Mouse (Mus musculus) hematopoietic stem cell, adult 5-6 weeks (primary cell): ENCODE measurements around the gene Polg. TPM values are rescaled to one million over a fixed set of nuclear protein-coding genes. Genes with fewer than 3 reads are reported as not detected.
A peak's percentile ranks its signal among the peaks of the same experiment; 100 is the strongest.

Source experiments
- ATAC-seq, 2 experiments: fragments of 125-278 bp in 1 of 2; replicated peaks in 1 of 2; 2 replicates each; pipeline ENCODE4 v1.8.0; 2016 to 2017; ENCODE audit warnings: inconsistent platforms in 2 of 2, mild to moderate bottlenecking in 2 of 2, moderate number of reproducible peaks in 2 of 2, low read depth in 1 of 2, moderate TSS enrichment in 1 of 2; ENCODE audit not compliant: low FRiP score in 2 of 2, poor library complexity in 2 of 2, severe bottlenecking in 2 of 2, insufficient read depth in 1 of 2, low TSS enrichment in 1 of 2
- total RNA-seq: library from RNA; stranded (forward); fragments of 172-1452, 232-1000 nt; gene quantifications from 2 replicates; pipeline ENCODE4 v1.2.3, GENCODE M21; 2017

The Polg gene
- total RNA-seq: 36.2 and 39.3 TPM in 2 replicates

DNA sequence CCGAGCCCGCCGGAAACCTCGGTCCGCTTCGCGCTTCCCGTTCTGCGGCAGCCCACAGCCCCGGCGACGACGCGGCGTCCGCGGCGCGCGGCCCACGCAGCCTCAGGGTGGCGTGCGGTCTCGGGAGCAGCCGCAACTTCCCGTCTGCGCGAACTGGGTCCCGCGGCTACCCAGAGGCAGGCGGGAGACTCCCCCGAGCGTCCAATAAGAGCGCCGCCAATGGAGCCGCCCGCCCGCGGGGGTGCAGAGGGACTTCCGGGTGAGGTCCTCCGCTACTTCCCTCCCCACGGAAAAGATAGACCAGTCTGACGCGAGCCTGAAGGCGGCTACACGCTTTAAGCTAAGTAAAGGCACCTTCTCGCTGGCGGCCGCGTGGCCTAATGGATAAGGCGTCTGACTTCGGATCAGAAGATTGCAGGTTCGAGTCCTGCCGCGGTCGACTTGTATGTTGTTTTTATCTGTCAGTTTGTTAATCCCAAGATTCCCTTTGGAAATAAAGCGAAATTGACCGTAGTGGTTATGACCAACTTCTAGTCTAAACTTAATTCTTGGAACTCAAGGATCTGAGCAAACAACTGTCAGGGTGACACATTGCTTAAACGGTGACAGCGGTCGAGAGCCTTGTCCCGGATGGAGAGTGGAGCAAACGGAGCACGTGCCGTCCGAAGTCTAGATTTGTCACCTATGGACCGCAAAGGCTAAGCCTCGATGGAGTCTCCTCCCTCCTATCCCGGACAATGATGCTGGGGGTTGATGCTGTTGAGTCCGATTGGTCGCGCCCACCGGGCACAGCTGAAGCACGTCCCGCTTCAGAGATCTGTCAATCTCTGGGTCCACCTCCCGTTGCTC is at the start of gene Polg:
Gene Polg, minus strand, starts transcription at position 310 of the 849 bp plus-strand sequence.
- ATAC-seq: peak; percentile 90 to 91

DNA sequence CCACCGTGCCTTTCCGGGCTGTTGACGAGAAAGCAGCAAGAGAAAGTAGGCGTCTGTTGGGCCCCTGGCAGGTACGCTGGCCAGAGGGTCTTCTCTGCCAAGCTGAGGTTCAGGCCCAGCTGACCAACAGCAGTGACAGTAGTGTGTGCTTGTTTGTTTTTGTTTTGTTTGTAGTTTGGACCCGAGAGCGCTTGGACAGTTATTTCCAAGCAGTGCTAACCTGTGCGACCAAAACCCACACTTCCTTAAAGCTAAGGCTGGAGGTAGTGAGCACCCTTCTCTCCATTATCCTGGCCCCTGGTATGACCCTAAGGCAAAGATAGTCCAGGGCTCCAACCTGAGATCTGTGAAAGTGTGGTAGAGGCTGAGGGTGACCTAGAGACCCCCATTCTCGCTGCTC is 49.7 kb upstream of the Polg start:
- no peak for ATAC-seq

DNA sequence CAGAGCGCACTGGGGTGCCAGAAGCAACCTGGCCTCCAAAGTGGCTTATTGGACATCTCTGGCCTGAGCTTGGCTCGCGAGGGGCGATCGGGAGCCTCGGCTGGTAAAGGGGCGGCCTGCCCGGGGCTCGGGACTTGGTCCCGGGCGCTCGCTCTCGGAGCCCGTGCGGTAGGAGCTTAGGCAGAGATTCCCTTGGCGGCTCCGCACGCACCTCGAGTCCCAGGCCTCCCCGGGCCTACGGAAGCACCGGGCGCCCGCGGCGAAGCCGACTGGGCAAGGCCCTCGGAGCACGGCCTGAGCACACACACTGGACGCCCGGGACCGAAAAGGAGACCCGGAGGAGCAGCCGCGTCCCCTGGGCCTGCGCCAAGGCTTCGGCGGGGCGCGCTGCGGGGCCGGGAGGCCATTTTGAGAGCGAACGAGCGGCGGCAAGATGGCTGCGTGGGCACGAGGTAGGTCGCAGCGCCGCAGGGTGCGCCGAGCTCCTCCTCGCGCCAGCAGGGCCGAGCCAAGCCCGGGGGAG is 49.1 kb upstream of the Polg start:
- no peak for ATAC-seq

DNA sequence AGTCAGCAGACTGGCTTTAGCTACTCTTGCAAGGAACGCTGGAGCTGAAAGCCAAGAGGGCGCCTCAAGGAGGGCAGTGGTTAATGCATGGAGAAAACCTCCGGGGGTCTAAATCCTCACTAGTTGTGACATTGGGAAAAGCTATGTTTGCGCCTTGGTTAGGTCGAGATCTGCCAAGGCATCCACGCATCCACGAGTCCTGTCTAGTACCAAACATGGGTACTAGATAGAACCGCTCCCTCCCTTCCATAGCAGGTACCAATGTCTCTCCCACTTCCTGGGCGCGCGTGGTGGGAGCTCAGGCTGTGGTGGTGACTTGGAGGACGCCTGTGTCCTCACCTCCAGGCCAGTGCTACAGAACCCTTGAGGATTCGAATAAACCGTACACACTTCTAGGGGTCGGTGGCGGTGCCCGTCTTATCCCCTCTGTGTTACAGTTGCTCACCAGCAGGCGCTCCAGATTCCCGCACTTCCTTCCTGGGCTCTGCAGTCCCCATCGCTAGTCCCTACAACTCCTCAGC is 48.3 kb upstream of the Polg start:
- ATAC-seq: no peak

DNA sequence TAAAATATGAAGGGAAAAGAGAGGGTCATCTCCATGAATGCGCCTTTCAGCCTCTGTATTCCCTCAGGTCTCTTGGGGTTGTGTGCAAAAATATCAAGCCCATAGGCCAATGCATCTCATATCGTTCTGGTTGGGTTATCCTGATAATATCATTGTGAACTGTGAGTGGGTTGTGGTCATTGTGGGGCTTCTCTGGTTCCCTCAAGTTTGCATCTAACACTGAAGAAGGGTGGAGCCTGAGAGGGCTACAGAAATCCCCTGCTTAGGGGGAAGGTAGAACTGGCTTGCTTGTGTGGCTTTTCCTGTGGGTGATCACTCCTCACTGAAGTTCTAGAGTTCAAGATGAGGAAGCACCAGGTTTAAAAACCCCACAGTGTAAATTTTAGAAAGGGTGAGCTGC is 47.3 kb upstream of the Polg start:
- no peak for ATAC-seq

DNA sequence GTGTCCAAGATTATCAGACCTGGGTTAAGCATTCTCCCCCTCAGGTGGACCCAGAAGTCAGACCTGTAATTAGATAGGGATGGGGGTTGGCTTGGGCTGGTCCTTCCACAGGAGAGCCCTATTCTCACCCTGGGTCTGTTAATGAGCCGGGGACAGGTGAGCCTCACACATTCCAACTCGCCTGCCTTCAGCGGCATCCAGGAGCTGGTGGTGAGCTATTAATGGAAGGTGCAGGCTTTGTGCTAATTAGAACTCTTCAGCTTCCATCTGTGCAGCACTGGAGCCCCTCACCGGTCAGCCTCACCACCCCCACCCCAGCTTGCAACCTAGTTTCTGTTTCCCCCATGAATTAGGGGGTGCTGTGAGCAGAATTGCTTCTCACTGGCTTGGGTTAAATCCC is 46.3 kb upstream of the Polg start:
- no peak for ATAC-seq

DNA sequence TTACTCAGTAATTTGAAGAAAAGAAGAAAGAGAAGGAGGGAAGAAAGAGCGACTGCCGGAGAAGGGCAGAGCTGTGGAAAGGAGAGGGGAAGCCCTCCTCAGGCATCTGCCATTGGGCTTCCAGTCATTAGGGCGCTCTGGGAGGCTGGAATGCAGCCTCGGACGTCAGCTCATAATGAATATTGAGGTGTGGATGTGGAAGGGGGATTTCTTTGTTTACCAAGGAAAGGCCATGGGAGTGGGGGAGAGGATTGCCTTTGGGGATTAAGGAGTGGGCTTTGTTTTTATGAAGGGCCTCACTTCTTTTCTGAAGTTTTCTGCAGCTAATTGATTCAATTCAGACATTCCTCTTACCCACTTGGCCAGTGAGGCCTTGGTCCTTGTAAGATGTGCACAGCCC is 45.5 kb upstream of the Polg start:
- ATAC-seq: no peak

DNA sequence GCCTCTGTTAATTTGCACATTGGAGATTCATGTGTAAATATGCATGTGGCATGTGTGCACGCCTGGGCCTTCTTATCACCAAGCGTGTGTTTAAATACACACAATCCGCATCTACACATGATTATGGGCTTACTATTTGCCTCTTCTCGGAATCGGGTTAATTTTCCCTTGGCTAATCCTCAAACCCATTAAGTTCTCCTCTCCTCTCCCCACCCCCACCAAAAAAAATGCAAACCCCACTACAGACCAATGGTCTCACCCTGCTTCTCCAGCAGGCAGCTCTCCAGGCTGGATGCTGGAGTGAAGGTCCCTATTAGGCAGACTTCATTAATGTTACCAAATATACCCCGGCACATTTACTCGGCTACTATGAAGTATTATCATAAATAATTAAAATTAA is 45.0 kb upstream of the Polg start:
- no peak for ATAC-seq

DNA sequence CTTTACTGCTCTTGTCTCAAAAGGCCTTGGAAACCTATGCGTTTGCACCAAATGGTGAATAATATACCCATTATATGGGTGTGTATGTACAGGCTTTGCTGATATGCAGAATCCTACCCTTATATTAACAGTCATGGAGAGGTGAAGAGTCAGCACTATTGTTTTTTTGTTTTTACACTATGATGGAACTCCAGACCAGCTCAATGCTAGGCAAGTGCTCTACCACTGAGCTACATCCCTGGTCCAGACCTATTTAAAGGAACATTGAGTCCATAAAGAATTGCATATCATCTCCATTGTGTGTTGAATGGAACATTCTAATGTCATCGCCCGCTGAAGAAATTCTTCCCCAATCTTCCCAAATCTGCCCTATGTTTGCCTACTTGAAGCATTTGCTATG is 44.5 kb upstream of the Polg start:
- ATAC-seq: no peak

DNA sequence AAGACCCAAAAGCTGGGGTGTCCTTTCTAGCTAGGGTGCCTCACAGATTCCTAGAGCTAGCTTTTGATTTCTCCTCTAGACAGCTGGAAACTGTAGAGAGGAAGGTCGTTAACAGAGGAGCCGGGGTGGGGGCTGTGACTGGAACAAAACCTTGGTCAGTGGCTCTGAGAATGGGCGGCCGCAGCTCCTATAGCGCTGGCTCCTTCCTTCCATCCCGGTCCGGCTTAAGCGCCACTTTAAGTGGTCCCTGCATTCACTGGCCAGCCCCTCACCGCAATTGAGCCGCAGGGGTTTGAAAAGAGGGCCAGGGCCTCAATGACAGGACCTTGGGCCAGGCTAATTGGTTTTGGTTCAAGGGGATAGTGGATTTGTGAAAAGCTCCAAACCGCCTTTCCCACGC is 43.5 kb upstream of the Polg start:
- ATAC-seq: no peak

DNA sequence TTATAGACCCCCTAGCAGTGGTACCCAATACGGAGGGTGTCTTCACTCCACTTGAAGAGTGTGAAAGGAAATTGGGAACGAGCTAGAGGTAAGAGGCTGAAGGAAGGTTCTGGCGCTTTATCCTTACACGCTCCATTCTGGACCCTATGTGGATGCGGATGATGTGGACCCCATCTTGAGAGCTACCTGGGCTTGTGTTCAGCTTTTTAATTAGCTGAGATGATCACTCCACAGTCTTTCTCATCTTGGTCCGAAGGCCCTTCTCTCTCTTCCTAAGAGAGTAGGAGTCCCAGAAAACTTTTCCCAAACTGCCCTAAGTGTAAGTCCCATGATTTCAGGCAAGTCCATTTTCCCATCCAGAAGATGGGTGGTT is 43.1 kb upstream of the Polg start:
- no peak for ATAC-seq

DNA sequence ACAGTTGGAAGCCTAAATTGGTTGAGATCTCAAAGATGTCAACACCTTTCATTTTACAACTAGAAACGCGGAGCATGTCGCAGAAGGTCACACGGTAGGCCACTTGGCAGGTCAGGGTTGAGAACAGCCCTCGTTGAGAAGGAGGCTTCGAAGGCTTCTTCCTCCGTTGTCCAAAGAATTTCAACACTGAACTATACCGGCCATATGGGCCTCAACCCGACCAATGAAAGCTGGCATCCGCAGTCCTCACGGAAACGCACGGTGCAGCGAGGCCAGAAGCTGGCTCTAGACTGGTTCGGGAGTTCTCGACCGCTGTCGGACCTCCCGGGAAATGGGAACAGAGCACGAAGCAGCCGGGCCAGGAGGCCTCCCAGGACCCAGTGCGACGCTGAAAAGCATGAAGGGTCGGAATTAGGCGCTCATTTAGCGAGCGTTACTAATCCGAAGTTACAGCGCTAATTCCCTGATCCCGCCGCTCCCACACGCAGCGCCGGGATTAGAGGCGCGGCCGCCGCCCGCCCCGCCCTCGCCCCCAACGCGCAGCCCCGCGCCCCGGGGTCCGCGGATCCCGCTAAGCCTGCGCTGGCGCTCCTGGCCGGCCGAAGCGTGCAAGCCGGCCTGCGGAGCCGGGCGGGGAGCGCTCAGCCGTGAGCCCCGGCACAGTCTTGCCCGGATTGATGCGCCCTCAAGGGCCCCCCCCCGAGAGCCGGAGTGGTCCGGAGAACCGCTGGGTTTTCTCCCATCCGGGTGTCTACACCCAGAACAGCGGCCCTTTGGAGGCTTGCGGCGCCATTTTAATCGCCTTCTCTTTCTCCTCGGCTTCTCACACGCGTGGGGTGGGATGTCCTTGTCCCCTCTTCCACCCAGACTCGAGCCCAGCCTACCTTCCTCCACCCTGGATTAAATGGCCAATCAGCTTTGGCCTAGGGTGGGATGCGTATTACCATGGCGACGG is 42.4 kb upstream of the Polg start:
- no peak for ATAC-seq

DNA sequence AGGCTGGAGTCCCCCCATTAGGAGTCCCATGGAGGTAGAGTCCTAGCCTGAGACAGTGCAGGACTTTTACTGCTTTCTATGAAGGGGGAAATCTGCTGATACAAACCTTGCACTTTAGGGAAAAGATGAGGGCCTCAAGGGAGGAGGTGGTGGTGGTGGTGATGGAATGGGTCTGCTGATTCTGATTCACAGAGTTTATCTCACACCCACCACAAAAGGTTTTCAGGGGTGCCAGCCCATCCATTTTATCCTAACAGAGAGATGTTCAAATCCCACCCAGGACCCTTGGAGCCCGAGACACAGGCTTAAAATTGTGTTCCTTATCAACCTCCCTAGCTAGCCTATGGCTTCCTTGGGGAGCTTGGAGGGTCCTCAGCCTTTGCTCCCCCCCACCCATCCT is 41.6 kb upstream of the Polg start:
- no peak for ATAC-seq

DNA sequence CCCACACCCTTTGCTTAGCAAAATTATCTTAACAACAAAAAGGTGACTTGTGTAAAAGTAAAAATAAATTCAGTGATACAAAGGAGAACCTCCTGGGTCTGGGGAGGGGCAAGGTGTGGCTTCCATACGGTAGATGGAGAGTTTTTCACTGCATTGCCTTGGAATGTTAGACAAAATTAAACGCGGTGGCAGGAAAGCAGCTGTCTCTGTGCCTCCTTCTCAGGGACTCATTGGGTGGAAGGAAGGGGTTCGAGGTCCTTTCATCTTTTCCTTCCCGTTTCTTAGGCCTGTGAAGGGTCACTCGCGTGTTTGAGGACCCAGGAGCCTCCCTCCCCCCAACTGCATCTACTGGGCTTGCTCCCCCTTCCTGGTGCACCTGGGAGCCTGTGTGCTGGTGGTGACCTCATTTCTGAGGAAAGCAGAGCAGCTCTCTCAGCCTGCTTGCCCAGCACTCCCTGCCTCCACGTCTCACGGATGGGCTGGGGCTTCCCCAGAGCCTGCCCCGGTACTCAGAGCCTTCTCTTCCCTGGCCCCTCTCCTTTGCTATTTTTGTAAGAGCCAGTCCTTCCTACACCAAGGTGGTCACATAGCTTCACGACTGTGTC is 41.0 kb upstream of the Polg start:
- no peak for ATAC-seq

DNA sequence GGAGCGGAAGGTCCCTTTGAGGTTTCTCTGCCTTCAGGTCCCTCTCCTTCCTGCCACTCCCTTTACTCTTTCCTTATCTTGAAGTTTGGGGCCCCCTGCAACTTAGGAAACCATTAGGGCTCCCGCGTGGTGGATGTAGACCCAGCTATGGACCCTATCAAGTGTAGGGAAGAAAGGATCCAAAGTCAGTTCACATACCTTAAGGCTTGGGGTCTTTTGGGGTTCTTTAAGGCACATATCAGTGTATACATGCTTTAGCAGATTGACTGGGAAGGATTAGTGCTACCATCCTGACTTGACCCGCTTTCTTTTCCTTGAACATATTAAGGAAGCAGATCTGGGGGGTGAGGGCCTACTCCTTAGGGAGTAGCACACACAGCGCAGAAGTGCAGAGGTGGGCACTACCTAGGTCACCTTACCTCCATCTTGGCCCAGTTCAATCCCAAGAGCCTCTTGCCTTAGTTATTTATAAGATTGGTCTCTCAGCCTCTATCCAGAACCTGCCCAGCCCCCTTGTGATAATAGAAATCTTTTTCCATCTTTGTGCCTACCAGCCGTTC is 40.4 kb upstream of the Polg start:
- ATAC-seq: no peak

DNA sequence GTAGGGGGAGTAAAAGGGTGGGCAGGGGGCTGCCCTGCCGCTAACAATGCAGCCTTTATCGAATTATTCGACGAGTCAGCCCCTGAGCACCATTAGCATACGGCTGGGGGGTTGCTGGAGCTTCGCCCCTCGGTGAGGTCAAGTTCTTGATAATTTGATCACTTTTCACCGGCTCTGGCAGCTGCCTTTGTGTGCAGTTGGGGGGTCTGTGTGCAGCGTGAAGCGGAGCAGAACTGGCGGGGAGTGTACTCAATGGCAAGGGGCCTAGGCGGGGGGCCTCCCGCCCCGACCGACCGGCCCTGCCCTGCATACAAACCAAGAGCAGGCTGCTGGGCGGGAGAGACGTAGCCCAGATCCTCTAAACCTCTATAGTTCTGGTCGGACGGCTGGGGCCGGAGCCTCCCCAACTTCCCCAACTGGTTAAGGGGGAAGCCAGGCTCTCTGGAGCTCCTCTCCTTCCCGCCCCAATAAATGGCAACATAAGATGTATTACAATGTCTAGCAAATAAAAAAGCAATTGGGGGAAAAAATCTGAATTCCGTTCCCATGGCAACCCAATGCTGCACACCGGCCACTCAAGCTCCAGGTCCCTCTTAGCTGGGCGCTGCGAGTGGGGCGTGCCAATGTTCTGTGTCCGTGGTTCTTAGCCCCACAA is 39.8 kb upstream of the Polg start:
- no peak for ATAC-seq

DNA sequence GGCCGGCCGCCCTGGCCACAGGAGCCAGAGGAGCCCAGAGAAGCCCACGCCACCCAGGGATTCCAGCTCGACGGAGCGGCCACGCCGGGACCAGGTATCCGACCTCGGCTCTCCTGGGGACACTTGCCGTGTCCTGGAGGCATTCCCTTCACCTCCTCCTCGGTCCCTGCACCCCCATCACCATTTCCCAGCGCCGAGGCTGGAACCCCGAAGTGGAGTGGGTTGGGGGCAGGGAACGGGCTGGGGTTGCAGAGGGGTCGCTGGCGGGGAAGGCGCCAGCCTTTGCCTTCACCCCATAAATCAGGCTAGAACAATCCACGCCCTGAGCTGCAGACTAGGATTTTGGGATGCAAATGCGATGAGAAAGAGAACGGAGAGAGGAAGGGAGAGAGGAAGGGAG is 39.2 kb upstream of the Polg start:
- ATAC-seq: no peak
